7 mouse cellular contexts compared by ENCODE assay signal in the genomic region with DNA sequence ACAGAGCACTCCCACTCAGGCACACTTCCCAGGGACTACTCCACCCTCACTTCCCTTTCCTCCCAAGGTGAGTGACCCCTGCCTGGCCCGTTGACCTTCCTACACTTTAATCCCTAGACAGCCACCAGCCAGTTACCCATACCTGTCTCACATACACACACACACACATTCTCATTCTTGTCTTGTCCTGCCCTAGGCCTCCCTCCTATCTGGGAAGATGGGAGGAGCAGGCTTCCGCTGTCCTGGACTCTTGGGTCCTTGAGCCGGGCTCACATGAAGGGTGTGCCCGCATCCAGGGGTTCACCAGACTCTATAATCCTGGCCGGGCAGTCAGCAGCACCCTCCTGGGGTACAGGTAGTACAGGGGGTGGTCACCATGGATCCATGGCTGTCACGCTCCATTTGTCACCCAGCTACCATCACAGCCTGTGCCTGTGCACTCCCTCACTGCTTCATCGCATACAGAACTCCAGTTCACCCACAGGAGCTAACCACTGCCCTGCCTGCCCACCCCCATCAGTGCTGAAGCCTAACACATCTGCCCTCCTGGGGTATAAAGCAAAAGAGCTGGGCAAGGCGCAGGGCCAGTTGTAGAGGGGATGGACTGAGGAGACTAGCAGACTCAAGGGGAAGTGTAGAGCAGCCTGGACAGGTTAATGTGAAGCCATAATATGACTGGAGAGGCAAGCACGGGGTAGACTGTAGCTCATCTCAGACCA. TPM values are rescaled to one million over a fixed set of nuclear protein-coding genes. Genes with fewer than 3 reads are reported as not detected.
DNase-seq lines count a peak whose midpoint lies in the region; ATAC-seq and TF ChIP-seq lines count a peak whose summit lies in the region.

No protein-coding gene starts in this region.

- WGBS in midbrain, embryonic 10.5 days: 65% methylated on average over 9 of the region's 9 CpGs
- WGBS in midbrain, embryonic 15.5 days: 70% methylated on average over 9 of the region's 9 CpGs
- 80% methylated on average over 9 of the region's 9 CpGs for WGBS in forebrain, postnatal 0 days
- WGBS in liver, embryonic 12.5 days (ENCODE audit: insufficient replicate concordance): 59% methylated on average over 9 of the region's 9 CpGs

- no peak for ATAC-seq in midbrain, embryonic 15.5 days (replicated peaks)
- ATAC-seq in forebrain, postnatal 0 days: no peak
- ATAC-seq in liver, embryonic 12.5 days: peak; percentile 5

- TF ChIP-seq CTCF in forebrain, postnatal 0 days (IDR thresholded peaks at IDR 0.05; ENCODE audit: low read depth): no peak

- H3K9me3 ChIP-seq in midbrain, embryonic 10.5 days (replicated peaks): no peaks in the 10 kb centered on the region
- no peaks in the 10 kb centered on the region for H3K9me3 ChIP-seq in midbrain, embryonic 15.5 days
- H3K9me3 ChIP-seq in forebrain, postnatal 0 days (ENCODE audit: low read length): no peaks in the 10 kb centered on the region
- H3K9me3 ChIP-seq in liver, embryonic 12.5 days (replicated peaks): no peaks in the 10 kb centered on the region

- H3K4me2 ChIP-seq in midbrain, embryonic 15.5 days: no peak overlapping the region
- peak overlapping the region; percentile 74; the same call in 1 of the 2 replicates for H3K4me2 ChIP-seq in forebrain, postnatal 0 days (ENCODE audit: low read depth)
- peak overlapping the region; percentile 84 for H3K4me2 ChIP-seq in liver, embryonic 12.5 days

- peaks cover 50% of the 10 kb centered on the region for H3K4me1 ChIP-seq in midbrain, embryonic 10.5 days
- peaks cover 17% of the 10 kb centered on the region for H3K4me1 ChIP-seq in midbrain, embryonic 15.5 days
- H3K4me1 ChIP-seq in forebrain, postnatal 0 days (ENCODE audit: insufficient read depth): no peaks in the 10 kb centered on the region
- peaks cover 48% of the 10 kb centered on the region for H3K4me1 ChIP-seq in liver, embryonic 12.5 days

- H3K27ac ChIP-seq in midbrain, embryonic 10.5 days (replicated peaks): peak overlapping the region; percentile 82
- no peak overlapping the region for H3K27ac ChIP-seq in midbrain, embryonic 15.5 days
- H3K27ac ChIP-seq in forebrain, postnatal 0 days (ENCODE audit: low read depth, low read length): no peak overlapping the region
- peak overlapping the region; percentile 85 for H3K27ac ChIP-seq in liver, embryonic 12.5 days

- peaks cover 15% of the 10 kb centered on the region; the same call in 1 of the 2 replicates for H3K27me3 ChIP-seq in midbrain, embryonic 10.5 days (ENCODE audit: low read depth, poor library complexity, severe bottlenecking)
- H3K27me3 ChIP-seq in midbrain, embryonic 15.5 days (replicated peaks): no peaks in the 10 kb centered on the region
- no peaks in the 10 kb centered on the region for H3K27me3 ChIP-seq in forebrain, postnatal 0 days (ENCODE audit: insufficient read depth, low read length)
- H3K27me3 ChIP-seq in liver, embryonic 12.5 days (replicated peaks): peaks cover 4% of the 10 kb centered on the region; the same call in 1 of the 2 replicates

- no peak for DNase-seq in midbrain, embryonic 10.5 days (ENCODE audit: low spot score)
- no peak for DNase-seq in forebrain, postnatal 0 days
- DNase-seq in yolk sac, embryonic 10.5 days (ENCODE audit: low spot score): peak; percentile 79
- DNase-seq in gastrocnemius, postnatal 4 days (ENCODE audit: low spot score in 2 of 2): no peak
- no peak for DNase-seq in gastrocnemius, adult 18-20 months (ENCODE audit: low spot score)

- peak overlapping the region; percentile 57 for H3K4me3 ChIP-seq in midbrain, embryonic 10.5 days
- no peak overlapping the region for H3K4me3 ChIP-seq in midbrain, embryonic 15.5 days
- no peak overlapping the region for H3K4me3 ChIP-seq in forebrain, postnatal 0 days (ENCODE audit: low read depth, low read length)
- peak overlapping the region; percentile 51 for H3K4me3 ChIP-seq in liver, embryonic 12.5 days

- H3K36me3 ChIP-seq in midbrain, embryonic 10.5 days: peaks cover 43% of the 10 kb centered on the region
- no peaks in the 10 kb centered on the region for H3K36me3 ChIP-seq in midbrain, embryonic 15.5 days (replicated peaks)
- no peaks in the 10 kb centered on the region; the same call in 1 of the 2 replicates for H3K36me3 ChIP-seq in forebrain, postnatal 0 days (ENCODE audit: insufficient read depth)
- H3K36me3 ChIP-seq in liver, embryonic 12.5 days: peaks cover 41% of the 10 kb centered on the region

- H3K9ac ChIP-seq in midbrain, embryonic 15.5 days: no peak overlapping the region
- H3K9ac ChIP-seq in forebrain, postnatal 0 days: no peak overlapping the region
- H3K9ac ChIP-seq in liver, embryonic 12.5 days: peak overlapping the region; percentile 69

RNA-seq across cellular contexts. Expression of gene Galk1, which starts 6.7 kb away (rescaled TPM):
- 161 and 210 TPM in 2 replicates for polyA plus RNA-seq in midbrain, embryonic 10.5 days (2016; fragmentation: Nextera tagmentation; extraction: Ambion mirVana)
- 53.2 and 58.5 TPM in 2 replicates for polyA plus RNA-seq in midbrain, embryonic 15.5 days (2015; fragmentation: Nextera tagmentation; extraction: Ambion mirVana)
- 42.6 and 52.2 TPM in 2 replicates for total RNA-seq in forebrain, postnatal 0 days (2014; rRNA removed)
- polyA plus RNA-seq in forebrain, postnatal 0 days (2015; fragmentation: Nextera tagmentation; extraction: Ambion mirVana): 61.1 and 66.4 TPM in 2 replicates
- polyA plus RNA-seq in liver, embryonic 12.5 days (2016; fragmentation: Nextera tagmentation; extraction: Ambion mirVana): 187 and 200 TPM in 2 replicates
- 10 to 100 TPM; 32.7 to 40.0 TPM for total RNA-seq in gastrocnemius, postnatal 4 days (2021)
- 1 to 10 TPM; 2.6 to 3.2 TPM for total RNA-seq in gastrocnemius, adult 18-20 months (2021)

RNA-seq across cellular contexts. Expression of gene H3f3b, which starts 21.9 kb away (rescaled TPM):
- polyA plus RNA-seq in midbrain, embryonic 10.5 days (2016; fragmentation: Nextera tagmentation; extraction: Ambion mirVana): 1,512 and 1,693 TPM in 2 replicates
- polyA plus RNA-seq in midbrain, embryonic 15.5 days (2015; fragmentation: Nextera tagmentation; extraction: Ambion mirVana): 2,073 and 2,119 TPM in 2 replicates
- total RNA-seq in forebrain, postnatal 0 days (2014; rRNA removed): 730 and 936 TPM in 2 replicates
- 2,422 and 2,718 TPM in 2 replicates for polyA plus RNA-seq in forebrain, postnatal 0 days (2015; fragmentation: Nextera tagmentation; extraction: Ambion mirVana)
- 816 and 835 TPM in 2 replicates for polyA plus RNA-seq in liver, embryonic 12.5 days (2016; fragmentation: Nextera tagmentation; extraction: Ambion mirVana)
- 100 to 1,000 TPM; 383 to 437 TPM for total RNA-seq in gastrocnemius, postnatal 4 days (2021)
- total RNA-seq in gastrocnemius, adult 18-20 months (2021): 10 to 100 TPM; 49.1 to 71.3 TPM

RNA-seq across cellular contexts. Expression of gene Unk, which starts 24.3 kb away (rescaled TPM):
- 46.4 and 52.2 TPM in 2 replicates for polyA plus RNA-seq in midbrain, embryonic 10.5 days (2016; fragmentation: Nextera tagmentation; extraction: Ambion mirVana)
- 39.7 and 40.7 TPM in 2 replicates for polyA plus RNA-seq in midbrain, embryonic 15.5 days (2015; fragmentation: Nextera tagmentation; extraction: Ambion mirVana)
- 38.9 and 43.8 TPM in 2 replicates for total RNA-seq in forebrain, postnatal 0 days (2014; rRNA removed)
- polyA plus RNA-seq in forebrain, postnatal 0 days (2015; fragmentation: Nextera tagmentation; extraction: Ambion mirVana): 18.7 and 22.5 TPM in 2 replicates
- 18.7 and 20.2 TPM in 2 replicates for polyA plus RNA-seq in liver, embryonic 12.5 days (2016; fragmentation: Nextera tagmentation; extraction: Ambion mirVana)
- 10 to 100 TPM; 25.9 to 26.0 TPM for total RNA-seq in gastrocnemius, postnatal 4 days (2021)
- 1 to 10 TPM; 5.1 to 7.5 TPM for total RNA-seq in gastrocnemius, adult 18-20 months (2021)

RNA-seq across cellular contexts. Expression of gene Itgb4, which starts 31.4 kb away (rescaled TPM):
- 0.63 and 0.67 TPM in 2 replicates for polyA plus RNA-seq in midbrain, embryonic 10.5 days (2016; fragmentation: Nextera tagmentation; extraction: Ambion mirVana)
- polyA plus RNA-seq in midbrain, embryonic 15.5 days (2015; fragmentation: Nextera tagmentation; extraction: Ambion mirVana): 0.79 and 0.94 TPM in 2 replicates
- 0.46 and 1.1 TPM in 2 replicates for total RNA-seq in forebrain, postnatal 0 days (2014; rRNA removed)
- 0.93 and 1.3 TPM in 2 replicates for polyA plus RNA-seq in forebrain, postnatal 0 days (2015; fragmentation: Nextera tagmentation; extraction: Ambion mirVana)
- polyA plus RNA-seq in liver, embryonic 12.5 days (2016; fragmentation: Nextera tagmentation; extraction: Ambion mirVana): 0.31 and 0.44 TPM in 2 replicates
- 1 to 10 TPM; 5.1 to 6.2 TPM for total RNA-seq in gastrocnemius, postnatal 4 days (2021)
- total RNA-seq in gastrocnemius, adult 18-20 months (2021): 1 to 10 TPM; 3.5 to 5.3 TPM

Comparison
In these comparisons a context has a peak if more than half of its experiments do, and no peak if none do; other contexts are left out.
1. H3K27ac ChIP-seq: peak in midbrain, embryonic 10.5 days (single experiment) and liver, embryonic 12.5 days (single experiment); none in midbrain, embryonic 15.5 days (single experiment) and forebrain, postnatal 0 days (single experiment).
2. H3K4me3 ChIP-seq: peak in midbrain, embryonic 10.5 days (single experiment) and liver, embryonic 12.5 days (single experiment); none in midbrain, embryonic 15.5 days (single experiment) and forebrain, postnatal 0 days (single experiment).